Mouse (Mus musculus) gastrocnemius, adult 2 months (tissue): Measurements from ENCODE around the gene Gm8369. TPM values are rescaled to one million over a fixed set of nuclear protein-coding genes. Genes with fewer than 3 reads are reported as not detected.
"Not testable (repeated sequence)": the region's sequence is repeated elsewhere in the genome, so short reads cannot be mapped to it uniquely, and the experiment has no call there.

Experiments used
- DNase-seq: peaks from one replicate; pipeline ENCODE4 v3.0.0; 2022
- H3K27ac ChIP-seq: fragments of 200-600 bp; 2 replicates; pipeline ENCODE4 v1.8.1; 2022; ENCODE audit warnings: mild to moderate bottlenecking
- H3K4me3 ChIP-seq: fragments of 200-600 bp; 2 replicates; pipeline ENCODE4 v1.8.1; 2022; ENCODE audit warnings: mild to moderate bottlenecking, moderate library complexity
- CTCF ChIP-seq: fragments of 200-600 bp; IDR thresholded peaks from 2 replicates; pipeline ENCODE4 v1.8.1; 2022; ENCODE audit warnings: antibody characterized with exemption, mild to moderate bottlenecking, moderate library complexity
- intact Hi-C: fragments of 180-260 bp; cut with DNase I; formaldehyde crosslinking; loops from one replicate; pipeline ENCODE4 v1.15.1; 2025
- total RNA-seq, 2 experiments: library from RNA; stranded (reverse); gene quantifications; 2 replicates each; pipeline ENCODE4 v1.2.3; 2021

The Gm8369 gene
- total RNA-seq, 2 experiments from 2014 or later, result not detected

DNA sequence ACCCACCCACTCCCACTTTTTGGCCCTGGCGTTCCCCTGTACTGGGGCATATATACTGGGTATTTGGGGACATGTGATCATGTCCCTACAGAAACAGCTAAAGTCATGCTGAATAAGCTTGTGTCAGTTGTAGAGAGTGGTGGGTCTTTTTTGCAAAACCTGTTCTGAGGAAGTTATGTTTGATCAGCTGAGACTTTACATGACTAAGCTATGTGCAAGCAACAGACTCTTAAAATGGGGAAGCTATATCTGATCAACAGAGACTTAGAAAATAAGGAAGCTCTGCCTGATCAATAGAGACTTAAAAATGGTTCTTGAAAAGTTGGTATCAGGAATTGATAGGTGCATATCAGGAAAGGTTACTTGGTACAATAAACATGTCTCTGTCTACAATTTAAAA lies 47.7 kb downstream of the Gm8369 start:
- Histone ChIP-seq H3K4me3 (no peak overlapping the region), H3K27ac (no peak overlapping the region)
- no peak for TF ChIP-seq CTCF
- no peak for DNase-seq
- intact Hi-C loops, result no loop called here

GRCm38 (mm10) chr19:11533888-11534445 lies 48.2 kb downstream of the Gm8369 start:
- no peak for TF ChIP-seq CTCF
- intact Hi-C loops, result no loop called here
- peak; percentile 60 for DNase-seq
- Histone ChIP-seq H3K4me3 (no peak overlapping the region), H3K27ac (peak overlapping the region; percentile 4; the same call in 1 of the 2 replicates)

- peak within 1 kb of the TSS; percentile 81 for H3K27ac ChIP-seq
- H3K4me3 ChIP-seq, result peak within 1 kb of the TSS; percentile 65
- TF ChIP-seq CTCF, result no peak
- intact Hi-C loops, result no loop called here
- DNase-seq, result peak; percentile 81
These were observed 50.9 kb downstream of the Gm8369 start, which contains the start of gene Ms4a4d for GRCm38 (mm10) chr19:11536593-11536992. Gene Ms4a4d (plus strand): TSS chr19:11536801.

DNA sequence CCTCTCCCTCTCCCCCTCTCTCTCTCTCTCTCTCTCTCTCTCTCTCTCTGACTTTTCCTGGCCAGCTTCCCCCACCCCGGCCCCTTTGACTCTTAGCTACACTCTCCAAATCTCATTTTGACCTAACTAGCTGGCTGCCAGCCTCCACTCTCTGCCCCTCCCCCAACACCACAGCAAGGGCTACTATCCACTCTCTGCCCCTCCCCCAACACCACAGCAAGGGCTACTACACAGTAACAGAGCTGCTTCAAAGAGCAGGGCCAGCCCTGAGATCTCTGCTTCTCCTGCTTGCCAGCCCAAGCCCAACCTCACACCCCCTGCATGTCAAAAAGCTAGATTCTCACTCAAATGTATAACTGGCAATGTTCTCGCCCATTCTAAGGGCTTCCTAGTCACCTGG lies 51.6 kb downstream of the Gm8369 start:
- intact Hi-C loops, result no loop called here
- Histone ChIP-seq H3K27ac (no peak overlapping the region), H3K4me3 (peak overlapping the region; percentile 54)
- no peak for TF ChIP-seq CTCF
- peak; percentile 46 for DNase-seq

DNA sequence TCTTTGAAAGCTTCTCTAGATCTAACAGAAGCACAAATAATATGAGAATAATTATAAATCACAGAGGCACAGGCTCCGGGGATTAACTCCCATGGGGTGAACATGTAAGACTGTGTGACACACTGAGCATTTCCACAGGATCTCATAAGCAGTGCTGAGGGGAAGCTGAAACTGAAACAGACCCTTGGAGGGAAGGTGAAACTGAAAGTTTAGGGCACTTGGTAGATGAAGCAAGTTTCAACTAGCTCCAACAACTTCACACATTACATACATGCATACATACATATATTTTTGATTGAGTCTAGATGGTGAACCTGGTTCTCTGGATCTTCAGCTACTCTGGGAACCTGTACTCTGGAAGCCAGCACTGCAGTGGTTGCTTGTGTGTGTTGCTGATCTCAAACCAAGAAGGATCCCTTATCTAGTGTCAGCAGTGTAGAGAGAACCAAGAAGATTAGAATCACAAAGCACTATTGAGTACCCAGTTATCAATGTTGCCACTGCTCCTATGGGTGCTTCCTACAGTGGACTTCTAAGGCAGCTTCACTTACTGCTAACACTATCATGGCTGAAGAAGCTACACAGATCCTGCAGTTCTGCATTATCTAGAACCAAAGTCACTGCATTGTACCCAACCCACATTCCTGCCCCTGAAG lies 54.6 kb downstream of the Gm8369 start:
- H3K27ac ChIP-seq, H3K4me3 ChIP-seq, intact Hi-C loops, DNase-seq: not testable (repeated sequence)

- H3K27ac ChIP-seq, H3K4me3 ChIP-seq, DNase-seq, intact Hi-C loops: not testable (repeated sequence)
These were observed 58.6 kb downstream of the Gm8369 start for GRCm38 (mm10) chr19:11544383-11544782.

DNA sequence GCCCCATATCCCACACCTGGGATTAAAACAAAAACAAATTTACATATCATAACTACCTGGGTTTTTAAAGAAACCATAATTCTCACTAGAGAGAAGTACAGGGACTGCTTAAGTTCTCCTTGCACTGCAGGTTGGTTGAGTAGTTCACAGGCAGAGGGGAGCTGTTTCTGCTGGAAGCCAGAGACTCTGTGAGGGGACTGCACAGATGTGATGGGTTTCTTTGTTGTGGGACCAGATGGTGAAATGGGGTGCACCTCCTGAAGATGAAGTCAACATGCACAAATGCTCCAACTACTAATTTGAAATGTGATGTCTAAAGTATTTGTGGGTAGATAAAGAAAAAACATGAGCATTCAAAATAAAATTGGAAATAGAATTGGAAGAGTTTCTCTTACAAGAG lies 62.2 kb downstream of the Gm8369 start:
- H3K4me3 ChIP-seq, result no peak overlapping the region
- DNase-seq, result no peak
- no peak for TF ChIP-seq CTCF
- intact Hi-C loops, result no loop called here
- H3K27ac ChIP-seq, result no peak overlapping the region

DNA sequence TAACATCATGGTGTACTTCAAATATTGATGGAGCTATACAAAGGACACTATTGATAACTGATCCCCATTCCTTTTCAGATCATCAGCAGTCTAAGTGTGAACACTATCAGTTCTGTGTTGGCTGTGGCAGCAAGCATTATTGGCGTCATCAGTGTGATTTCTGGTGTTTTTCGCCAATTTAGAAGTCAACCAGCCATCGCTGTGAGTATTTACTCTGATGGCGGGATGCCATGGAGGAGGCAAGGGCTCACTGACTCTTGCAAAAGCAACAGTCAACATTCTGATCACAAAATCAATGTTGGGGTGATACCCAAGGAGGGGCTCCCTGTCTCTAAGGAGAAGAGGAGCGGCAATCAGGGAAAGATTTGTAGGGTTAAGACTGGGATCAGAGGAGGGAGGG lies 69.0 kb downstream of the Gm8369 start:
- intact Hi-C loops, result no loop called here
- TF ChIP-seq CTCF, result no peak
- H3K27ac ChIP-seq, result no peak overlapping the region
- DNase-seq, result no peak
- no peak overlapping the region for H3K4me3 ChIP-seq

GRCm38 (mm10) chr19:11559560-11559959 lies 73.8 kb downstream of the Gm8369 start:
- H3K27ac ChIP-seq, H3K4me3 ChIP-seq, intact Hi-C loops, DNase-seq: not testable (repeated sequence)

Other genes with a start within 250 kb of the Gm8369 start
- not detected for gene Ms4a1, start 219.7 kb upstream of the Gm8369 start, total RNA-seq
- not detected for gene Ms4a5, start 202.1 kb upstream of the Gm8369 start, total RNA-seq
- gene Ms4a14, start 171.5 kb upstream of the Gm8369 start, total RNA-seq, result not detected
- under 1 TPM; 0.17 to 0.23 TPM for gene Ms4a7, start 149.8 kb upstream of the Gm8369 start, total RNA-seq
- 1 to 10 TPM; 1.5 to 4.2 TPM for gene Ms4a4a, start 110.4 kb upstream of the Gm8369 start, total RNA-seq
- gene Ms4a4c, start 81.2 kb upstream of the Gm8369 start, total RNA-seq, result not detected
- gene Ms4a4b, start 42.4 kb upstream of the Gm8369 start, total RNA-seq, result not detected
- gene Ms4a6c, start 16.6 kb upstream of the Gm8369 start, total RNA-seq, result 1 to 10 TPM; 1.3 to 3.4 TPM
- gene Ms4a6b, start 30.6 kb downstream of the Gm8369 start, total RNA-seq, result 1 to 10 TPM in 1 of 2 experiments, under 1 TPM in 1; 0.54 to 2.7 TPM
- gene Ms4a4d, start 50.9 kb downstream of the Gm8369 start, total RNA-seq, result 1 to 10 TPM; 4.0 TPM
- 1 to 10 TPM in 1 of 2 experiments, under 1 TPM in 1; 0.89 to 1.6 TPM for gene Ms4a6d, start 118.9 kb downstream of the Gm8369 start, total RNA-seq
- under 1 TPM in 1 of 2 experiments, not detected in 1; 0.31 TPM for gene Ms4a2, start 137.8 kb downstream of the Gm8369 start, total RNA-seq
- not detected for gene Ms4a3, start 154.9 kb downstream of the Gm8369 start, total RNA-seq
- gene Oosp2, start 174.6 kb downstream of the Gm8369 start, total RNA-seq, result not detected
- gene Oosp1, start 205.2 kb downstream of the Gm8369 start, total RNA-seq, result not detected
- gene Oosp3, start 211.1 kb downstream of the Gm8369 start, total RNA-seq, result not detected